Mouse (Mus musculus) heart, embryonic 11.5 days (tissue): ENCODE measurements at regions not wholly inside any gene's neighbourhood (a gene's known extent, or its start where the extent isn't known, plus 50 kb on each side); places are given as distances from the start of the nearest gene placed in this dataset.

Experiments
- ATAC-seq: fragments of 200-750 bp; cut with Nextera tagmentation; replicated peaks from 2 replicates; pipeline ENCODE4 v1.8.0; 2017; ENCODE audit warnings: moderate library complexity; ENCODE audit not compliant: insufficient number of reproducible peaks, low FRiP score, low TSS enrichment
- H3K27ac ChIP-seq: fragments of 300-500 bp; sonication (generic); 2 replicates; pipeline ENCODE4 v1.5.1; 2014; ENCODE audit warnings: mild to moderate bottlenecking, low read depth, low read length
- H3K27me3 ChIP-seq: fragments of 300-500 bp; sonication (generic); 2 replicates; pipeline ENCODE4 v1.6.1; 2014; ENCODE audit warnings: mild to moderate bottlenecking, low read length, mixed read lengths; ENCODE audit not compliant: control insufficient read depth, insufficient read depth
- H3K36me3 ChIP-seq: fragments of 300-500 bp; sonication (generic); 2 replicates; pipeline ENCODE4 v1.6.1; 2014; ENCODE audit warnings: mild to moderate bottlenecking, low read length, moderate library complexity, mixed read lengths; ENCODE audit not compliant: control insufficient read depth, insufficient read depth
- H3K4me1 ChIP-seq: fragments of 300-500 bp; sonication (generic); 2 replicates; pipeline ENCODE4 v1.6.1; 2014; ENCODE audit warnings: low read length; ENCODE audit not compliant: control insufficient read depth, insufficient read depth
- H3K4me2 ChIP-seq: fragments of 300-500 bp; sonication (generic); 2 replicates; pipeline ENCODE4 v1.6.1; 2014; ENCODE audit warnings: mild to moderate bottlenecking, moderate library complexity
- H3K4me3 ChIP-seq: fragments of 300-500 bp; sonication (generic); 2 replicates; pipeline ENCODE4 v1.5.1; 2014; ENCODE audit warnings: low read depth, low read length
- H3K9ac ChIP-seq: fragments of 300-500 bp; sonication (generic); 2 replicates; pipeline ENCODE4 v1.6.1; 2014; ENCODE audit warnings: mild to moderate bottlenecking, low read depth, low read length, moderate library complexity
- H3K9me3 ChIP-seq: fragments of 300-500 bp; sonication (generic); replicated peaks from 2 replicates; pipeline ENCODE4 v1.6.1; 2016; ENCODE audit warnings: low read length; ENCODE audit not compliant: control insufficient read depth
- WGBS: fragments of 180-500 bp; shearing (Covaris S2); extraction: QIAGEN DNeasy Blood & Tissue Kit; methylation state at CpG from one replicate; pipeline ENCODE4 v1.1.7; 2014; ENCODE audit not compliant: insufficient replicate concordance; 5-methylcytosine and 5-hydroxymethylcytosine counted together

DNA sequence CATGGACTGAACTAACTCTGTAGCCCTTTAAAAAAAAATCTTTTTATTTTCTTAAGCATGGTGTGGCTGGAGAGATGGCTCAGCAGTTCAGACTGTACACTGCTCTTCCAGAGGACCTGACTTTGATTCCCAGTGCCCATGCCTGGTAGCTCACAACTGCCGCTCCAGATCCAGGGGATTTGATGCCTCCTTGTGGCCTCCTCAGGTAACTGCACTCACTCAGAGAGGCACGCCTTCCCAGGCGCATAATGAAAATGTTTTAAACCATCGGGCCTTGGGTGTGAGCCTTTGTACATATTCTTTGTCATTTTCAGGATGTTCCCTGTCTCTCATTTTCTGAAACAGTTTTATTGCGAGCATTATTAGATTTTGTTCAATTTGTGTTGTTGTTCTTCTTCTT, 265.8 kb downstream of the Tcf7l2 start:
- no peaks in the 10 kb centered on the region for H3K9me3 ChIP-seq
- no peaks in the 10 kb centered on the region for H3K36me3 ChIP-seq
- no peak overlapping the region for H3K9ac ChIP-seq
- H3K27me3 ChIP-seq, result no peaks in the 10 kb centered on the region; the same call in 1 of the 2 replicates
- H3K4me3 ChIP-seq, result no peak overlapping the region
- WGBS, result 94% methylated on average over 5 of the region's 5 CpGs
- peaks cover 4% of the 10 kb centered on the region; the same call in 1 of the 2 replicates for H3K4me1 ChIP-seq
- H3K27ac ChIP-seq, result no peak overlapping the region
- no peak for ATAC-seq
- no peak overlapping the region for H3K4me2 ChIP-seq

GRCm38 (mm10) chr19:56010766-56011165, 269.1 kb downstream of the Tcf7l2 start:
- H3K9me3 ChIP-seq, result no peaks in the 10 kb centered on the region
- no peaks in the 10 kb centered on the region for H3K36me3 ChIP-seq
- no peak overlapping the region for H3K9ac ChIP-seq
- no peak overlapping the region for H3K27ac ChIP-seq
- no peak overlapping the region for H3K4me3 ChIP-seq
- no peak for ATAC-seq
- peaks cover 4% of the 10 kb centered on the region; the same call in 1 of the 2 replicates for H3K4me1 ChIP-seq
- 85% methylated on average over 7 of the region's 7 CpGs for WGBS
- H3K27me3 ChIP-seq, result no peaks in the 10 kb centered on the region
- H3K4me2 ChIP-seq, result no peak overlapping the region

- H3K9me3 ChIP-seq, result no peaks in the 10 kb centered on the region
- no peak for ATAC-seq
Measured at GRCm38 (mm10) chr19:56011292-56011691, 269.7 kb downstream of the Tcf7l2 start.

GRCm38 (mm10) chr19:56016548-56017346, 270.2 kb upstream of the Habp2 start:
- Histone ChIP-seq H3K36me3 (no peaks in the 10 kb centered on the region), H3K4me2 (no peak overlapping the region), H3K27ac (no peak overlapping the region), H3K9me3 (no peaks in the 10 kb centered on the region), H3K27me3 (no peaks in the 10 kb centered on the region), H3K9ac (no peak overlapping the region), H3K4me3 (no peak overlapping the region), H3K4me1 (no peaks in the 10 kb centered on the region)
- 80% methylated on average over 4 of the region's 4 CpGs for WGBS
- no peak for ATAC-seq

More at GRCm38 (mm10) chr19:56011292-56011691, 269.7 kb downstream of the Tcf7l2 start:
- no peaks in the 10 kb centered on the region for H3K27me3 ChIP-seq
- no peak overlapping the region for H3K9ac ChIP-seq
- H3K36me3 ChIP-seq, result no peaks in the 10 kb centered on the region
- no peak overlapping the region for H3K4me3 ChIP-seq
- 0 out of 2 replicates have a peak, but pooled peaks cover 2% of the 10 kb centered on the region for H3K4me1 ChIP-seq
- no peak overlapping the region for H3K27ac ChIP-seq
- no peak overlapping the region for H3K4me2 ChIP-seq

DNA sequence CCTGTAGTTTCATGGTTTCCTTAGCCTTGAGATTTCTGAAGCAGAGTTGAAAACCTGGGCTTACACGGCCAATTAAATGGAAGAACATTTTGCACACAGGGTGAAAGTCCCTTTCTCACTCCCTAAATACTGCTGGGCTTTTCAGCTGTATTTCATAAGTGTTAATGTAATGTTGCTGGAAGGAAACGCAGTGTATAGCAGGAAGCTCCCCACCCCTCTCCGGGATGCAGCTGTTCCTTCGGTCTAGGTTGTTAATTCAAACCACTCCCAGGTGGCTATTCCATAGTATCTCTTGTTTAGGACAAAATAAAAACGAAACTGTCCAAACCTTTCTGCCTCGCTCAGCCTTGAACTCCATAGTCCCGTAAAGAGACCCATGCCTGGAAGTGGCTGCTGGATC, 269.4 kb upstream of the Habp2 start:
- no peak for ATAC-seq
- 68% methylated on average over 7 of the region's 7 CpGs for WGBS
- no peak overlapping the region for H3K4me2 ChIP-seq

DNA sequence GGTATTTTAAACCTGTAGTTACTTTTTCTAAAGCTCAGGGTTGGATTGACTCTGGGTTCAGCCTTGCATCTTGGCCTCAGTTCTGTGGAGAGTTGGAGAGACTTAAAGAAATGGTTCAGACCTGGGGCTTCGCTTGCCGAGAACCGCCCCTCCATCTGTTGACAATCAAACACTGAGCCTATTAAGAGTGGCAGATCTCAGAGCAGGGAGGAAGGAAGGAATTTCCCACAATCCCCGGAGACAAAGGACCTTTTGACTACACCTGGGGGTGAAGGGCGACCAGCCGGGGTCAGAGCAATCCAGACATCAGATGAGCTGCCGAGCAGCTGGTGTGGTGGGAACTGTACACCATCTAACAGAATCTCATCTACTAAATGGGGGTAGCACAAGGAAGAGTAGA, 267.8 kb upstream of the Habp2 start:
- no peak overlapping the region for H3K9ac ChIP-seq
- H3K27me3 ChIP-seq, result no peaks in the 10 kb centered on the region
- 0 out of 2 replicates have a peak, but pooled peaks cover 3% of the 10 kb centered on the region for H3K4me1 ChIP-seq
- 63% methylated on average over 7 of the region's 7 CpGs for WGBS
- no peak overlapping the region for H3K4me3 ChIP-seq
- ATAC-seq, result no peak
- no peaks in the 10 kb centered on the region for H3K36me3 ChIP-seq
- H3K9me3 ChIP-seq, result no peaks in the 10 kb centered on the region
- no peak overlapping the region for H3K27ac ChIP-seq
- H3K4me2 ChIP-seq, result no peak overlapping the region

More for the DNA sequence above, 269.4 kb upstream of the Habp2 start:
- H3K4me1 ChIP-seq, result 0 out of 2 replicates have a peak, but pooled peaks cover 3% of the 10 kb centered on the region
- H3K36me3 ChIP-seq, result no peaks in the 10 kb centered on the region
- H3K9me3 ChIP-seq, result no peaks in the 10 kb centered on the region
- H3K27ac ChIP-seq, result no peak overlapping the region
- H3K9ac ChIP-seq, result no peak overlapping the region
- H3K4me3 ChIP-seq, result no peak overlapping the region
- no peaks in the 10 kb centered on the region for H3K27me3 ChIP-seq

DNA sequence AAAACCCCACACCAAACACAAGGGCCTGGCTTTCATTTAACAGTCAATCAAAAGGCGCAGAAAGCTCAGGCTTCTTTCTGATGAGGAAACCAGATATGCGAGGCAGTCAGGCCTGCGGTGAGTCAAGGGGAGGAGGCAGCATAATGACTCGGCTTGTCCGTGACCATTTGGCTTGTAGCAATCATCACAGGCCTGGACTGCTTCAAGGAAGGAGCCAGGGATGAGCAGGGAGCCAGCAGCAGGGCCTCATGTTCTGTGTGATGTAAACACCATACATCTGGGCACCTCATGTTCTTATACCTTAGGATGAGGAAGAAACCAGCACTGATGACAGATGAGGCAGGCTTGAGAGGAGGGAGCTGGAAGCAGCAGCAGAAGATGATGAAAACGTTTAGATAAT, 264.6 kb upstream of the Habp2 start:
- H3K27ac ChIP-seq, result no peak overlapping the region
- H3K9ac ChIP-seq, result no peak overlapping the region
- no peaks in the 10 kb centered on the region for H3K27me3 ChIP-seq
- WGBS, result 20% methylated on average over 6 of the region's 6 CpGs
- no peaks in the 10 kb centered on the region for H3K36me3 ChIP-seq
- H3K9me3 ChIP-seq, result no peaks in the 10 kb centered on the region
- H3K4me2 ChIP-seq, result no peak overlapping the region
- no peak for ATAC-seq
- H3K4me3 ChIP-seq, result no peak overlapping the region
- 0 out of 2 replicates have a peak, but pooled peaks cover 3% of the 10 kb centered on the region for H3K4me1 ChIP-seq

DNA sequence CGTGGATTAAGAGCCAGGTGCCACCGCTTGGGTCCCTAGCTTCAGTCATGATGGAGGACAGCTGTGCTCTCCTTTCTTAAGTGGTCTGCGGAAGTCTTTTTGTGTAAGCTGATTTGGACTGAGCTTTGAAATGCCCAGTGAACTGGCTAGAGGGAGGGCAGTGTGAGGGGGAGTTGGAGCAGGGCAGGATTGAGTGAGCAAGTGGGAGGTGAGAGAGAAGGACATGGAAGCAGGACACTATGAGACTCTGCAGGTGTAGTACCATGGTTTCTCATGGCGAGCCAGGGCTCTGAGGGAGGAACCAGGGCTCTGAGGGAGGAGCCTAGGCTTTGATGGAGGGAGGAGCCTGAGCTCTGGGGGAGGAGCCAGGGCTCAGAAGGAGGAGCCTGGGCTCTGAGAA, 262.3 kb upstream of the Habp2 start:
- Histone ChIP-seq H3K4me3 (no peak overlapping the region), H3K27me3 (no peaks in the 10 kb centered on the region), H3K27ac (no peak overlapping the region), H3K9ac (no peak overlapping the region), H3K4me2 (no peak overlapping the region), H3K36me3 (no peaks in the 10 kb centered on the region), H3K9me3 (no peaks in the 10 kb centered on the region), H3K4me1 (0 out of 2 replicates have a peak, but pooled peaks cover 6% of the 10 kb centered on the region)
- WGBS, result 65% methylated on average over 4 of the region's 4 CpGs
- no peak for ATAC-seq
